Mouse (Mus musculus): Measurements from ENCODE around the gene Imp3. TPM values are rescaled to one million over a fixed set of nuclear protein-coding genes. Genes with fewer than 3 reads are reported as not detected.

Imp3 gene
- polyA plus RNA-seq, 1 experiment, result 167 TPM

GRCm38 (mm10) chr9:56956966-56957675, 19.8 kb downstream of the Imp3 start:
- 84% methylated on average over 7 of the region's 7 CpGs for WGBS
- TF ChIP-seq POLR2A (IDR thresholded peaks at IDR 0.05; ENCODE audit: low read depth, low read length) (no peak), CTCF (IDR thresholded peaks at IDR 0.05; ENCODE audit: extremely low read depth, insufficient read depth, insufficient read length, insufficient replicate concordance) (no peak)
- no peak overlapping the region for H3K4me3 ChIP-seq (ENCODE audit: extremely low read depth, insufficient read depth, insufficient read length)
- no peak for DNase-seq (ENCODE audit: low read depth in 1 of 2, low spot score in 2 of 2)
- H3K27ac ChIP-seq (ENCODE audit: insufficient read depth, low read length), result no peak overlapping the region
- H3K27me3 ChIP-seq (ENCODE audit: control insufficient read depth, insufficient read depth, low read length), result no peaks in the 10 kb centered on the region
- H3K36me3 ChIP-seq (ENCODE audit: control insufficient read depth, insufficient read depth, low read length), result peaks cover 5% of the 10 kb centered on the region; the same call in 1 of the 2 replicates
- H3K4me1 ChIP-seq (ENCODE audit: control insufficient read depth, insufficient read depth, insufficient read length), result no peaks in the 10 kb centered on the region

DNA sequence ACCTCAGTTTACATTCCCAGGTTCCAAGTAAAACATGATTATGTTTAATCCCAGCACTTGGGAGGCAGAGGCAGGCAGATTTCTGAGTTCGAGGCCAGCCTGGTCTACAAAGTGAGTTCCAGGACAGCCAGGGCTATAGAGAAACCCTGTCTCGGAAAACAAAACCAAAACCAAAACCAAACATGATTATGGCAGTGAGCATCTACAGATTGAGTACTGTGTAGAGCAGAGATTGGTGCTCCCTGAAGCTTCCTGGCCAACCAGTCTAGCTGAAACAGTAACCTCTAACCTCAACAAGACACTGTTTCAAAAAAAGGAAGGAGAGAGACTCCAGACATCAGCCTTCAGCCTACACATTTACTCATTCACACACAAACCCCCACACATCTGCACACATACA, 21.4 kb downstream of the Imp3 start:
- H3K27me3 ChIP-seq (ENCODE audit: control insufficient read depth, insufficient read depth, low read length), result no peaks in the 10 kb centered on the region
- no peak overlapping the region for H3K27ac ChIP-seq (ENCODE audit: insufficient read depth, low read length)
- TF ChIP-seq CTCF (IDR thresholded peaks at IDR 0.05; ENCODE audit: extremely low read depth, insufficient read depth, insufficient read length, insufficient replicate concordance) (no peak), POLR2A (IDR thresholded peaks at IDR 0.05; ENCODE audit: low read depth, low read length) (no peak)
- no peaks in the 10 kb centered on the region for H3K4me1 ChIP-seq (ENCODE audit: control insufficient read depth, insufficient read depth, insufficient read length)
- no peak overlapping the region for H3K4me3 ChIP-seq (ENCODE audit: extremely low read depth, insufficient read depth, insufficient read length)
- peaks cover 8% of the 10 kb centered on the region; the same call in 1 of the 2 replicates for H3K36me3 ChIP-seq (ENCODE audit: control insufficient read depth, insufficient read depth, low read length)
- 83% methylated on average over 2 of the region's 2 CpGs for whole genome bisulfite sequencing
- DNase-seq (ENCODE audit: low read depth in 1 of 2, low spot score in 2 of 2), result no peak

DNA sequence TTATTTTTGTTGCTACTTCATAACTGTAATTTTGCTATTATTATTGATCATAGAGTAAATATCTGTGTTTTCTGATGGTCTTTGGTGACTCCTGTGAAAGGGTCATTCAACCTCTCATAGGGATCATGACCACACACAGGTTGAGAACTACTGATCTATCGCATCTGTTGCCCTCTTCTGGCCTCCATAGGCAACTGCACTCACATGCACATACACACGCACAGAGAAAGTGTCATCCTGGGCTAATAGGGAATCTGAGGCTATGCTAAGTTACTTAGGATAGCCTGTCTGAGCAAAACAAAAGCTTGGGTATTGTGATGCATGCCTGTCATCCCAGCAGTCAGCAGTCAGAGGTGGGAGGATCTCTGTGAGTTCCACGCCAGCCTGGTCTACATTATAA, 24.3 kb downstream of the Imp3 start:
- WGBS, result 94% methylated on average over 3 of the region's 3 CpGs
- TF ChIP-seq CTCF (IDR thresholded peaks at IDR 0.05; ENCODE audit: extremely low read depth, insufficient read depth, insufficient read length, insufficient replicate concordance) (no peak), POLR2A (IDR thresholded peaks at IDR 0.05; ENCODE audit: low read depth, low read length) (no peak)
- Histone ChIP-seq H3K4me1 (ENCODE audit: control insufficient read depth, insufficient read depth, insufficient read length) (no peaks in the 10 kb centered on the region), H3K27me3 (ENCODE audit: control insufficient read depth, insufficient read depth, low read length) (no peaks in the 10 kb centered on the region), H3K36me3 (ENCODE audit: control insufficient read depth, insufficient read depth, low read length) (peaks cover 12% of the 10 kb centered on the region), H3K4me3 (ENCODE audit: extremely low read depth, insufficient read depth, insufficient read length) (no peak overlapping the region), H3K27ac (ENCODE audit: insufficient read depth, low read length) (no peak overlapping the region)
- DNase-seq (ENCODE audit: low read depth in 1 of 2, low spot score in 2 of 2), result no peak

DNA sequence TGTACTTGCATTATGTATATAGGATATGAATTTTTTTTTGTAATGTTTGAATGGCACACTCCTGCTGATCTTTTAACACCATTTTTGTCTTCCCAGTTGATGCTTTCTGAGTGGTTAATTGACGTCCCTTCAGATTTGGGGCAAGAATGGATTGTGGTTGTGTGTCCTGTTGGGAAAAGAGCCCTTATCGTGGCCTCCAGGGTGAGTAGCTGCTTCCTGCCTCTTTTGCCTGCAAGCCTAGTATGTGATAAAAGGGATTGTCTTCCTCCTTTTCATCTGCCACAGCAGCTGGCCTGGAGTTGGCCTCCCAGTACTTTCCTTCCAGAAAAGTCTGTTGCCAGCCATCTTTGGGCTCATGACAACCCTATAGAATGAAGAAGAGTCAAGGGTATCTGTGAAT, 32.9 kb downstream of the Imp3 start:
- Histone ChIP-seq H3K36me3 (ENCODE audit: control insufficient read depth, insufficient read depth, low read length) (no peaks in the 10 kb centered on the region; the same call in 1 of the 2 replicates), H3K4me1 (ENCODE audit: control insufficient read depth, insufficient read depth, insufficient read length) (peaks cover 2% of the 10 kb centered on the region; the same call in 1 of the 2 replicates), H3K4me3 (ENCODE audit: extremely low read depth, insufficient read depth, insufficient read length) (no peak overlapping the region), H3K27me3 (ENCODE audit: control insufficient read depth, insufficient read depth, low read length) (no peaks in the 10 kb centered on the region), H3K27ac (ENCODE audit: insufficient read depth, low read length) (no peak overlapping the region)
- 72% methylated on average over 2 of the region's 2 CpGs for WGBS
- TF ChIP-seq POLR2A (IDR thresholded peaks at IDR 0.05; ENCODE audit: low read depth, low read length) (no peak), CTCF (IDR thresholded peaks at IDR 0.05; ENCODE audit: extremely low read depth, insufficient read depth, insufficient read length, insufficient replicate concordance) (no peak)
- DNase-seq (ENCODE audit: low read depth in 1 of 2, low spot score in 2 of 2), result no peak

- TF ChIP-seq POLR2A (IDR thresholded peaks at IDR 0.05; ENCODE audit: low read depth, low read length) (no peak), CTCF (IDR thresholded peaks at IDR 0.05; ENCODE audit: extremely low read depth, insufficient read depth, insufficient read length, insufficient replicate concordance) (no peak)
- Histone ChIP-seq H3K4me1 (ENCODE audit: control insufficient read depth, insufficient read depth, insufficient read length) (peaks cover 4% of the 10 kb centered on the region; the same call in 1 of the 2 replicates), H3K27me3 (ENCODE audit: control insufficient read depth, insufficient read depth, low read length) (no peaks in the 10 kb centered on the region), H3K36me3 (ENCODE audit: control insufficient read depth, insufficient read depth, low read length) (peaks cover 4% of the 10 kb centered on the region), H3K4me3 (ENCODE audit: extremely low read depth, insufficient read depth, insufficient read length) (no peak overlapping the region), H3K27ac (ENCODE audit: insufficient read depth, low read length) (no peak overlapping the region)
- 82% methylated on average over 8 of the region's 8 CpGs for WGBS
- DNase-seq (ENCODE audit: low read depth in 1 of 2, low spot score in 2 of 2), result no peak
Observed at GRCm38 (mm10) chr9:56973960-56974524, 36.8 kb downstream of the Imp3 start.

- WGBS, result 14% methylated on average over 3 of the region's 3 CpGs
Observed at GRCm38 (mm10) chr9:56975199-56975598, 37.9 kb downstream of the Imp3 start.

DNA sequence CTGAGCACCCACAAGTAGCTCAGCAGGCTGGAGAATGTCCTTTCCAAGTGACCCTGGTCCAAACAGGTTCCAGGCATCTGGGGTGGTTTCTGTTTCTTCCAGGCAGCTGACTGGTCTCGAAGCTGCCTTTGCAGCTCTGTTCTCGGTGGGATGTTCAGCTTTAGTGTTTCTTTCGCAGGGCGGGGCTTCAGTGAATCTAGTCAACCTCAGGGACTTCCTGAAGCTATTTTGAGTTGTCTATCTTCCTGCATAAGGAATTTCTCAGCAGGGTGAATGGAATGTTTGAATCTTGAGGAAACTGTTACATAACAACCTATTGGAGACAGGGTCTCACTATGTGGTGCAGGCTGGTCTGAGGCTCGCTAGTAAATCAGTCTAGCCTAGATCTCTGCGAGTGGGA, 42.9 kb downstream of the Imp3 start:
- whole genome bisulfite sequencing, result 93% methylated on average over 6 of the region's 6 CpGs
- TF ChIP-seq CTCF (IDR thresholded peaks at IDR 0.05; ENCODE audit: extremely low read depth, insufficient read depth, insufficient read length, insufficient replicate concordance) (no peak), POLR2A (IDR thresholded peaks at IDR 0.05; ENCODE audit: low read depth, low read length) (no peak)
- H3K4me1 ChIP-seq (ENCODE audit: control insufficient read depth, insufficient read depth, insufficient read length), result peaks cover 3% of the 10 kb centered on the region; the same call in 1 of the 2 replicates
- no peaks in the 10 kb centered on the region for H3K27me3 ChIP-seq (ENCODE audit: control insufficient read depth, insufficient read depth, low read length)
- DNase-seq (ENCODE audit: low read depth in 1 of 2, low spot score in 2 of 2), result no peak
- H3K27ac ChIP-seq (ENCODE audit: insufficient read depth, low read length), result no peak overlapping the region
- H3K36me3 ChIP-seq (ENCODE audit: control insufficient read depth, insufficient read depth, low read length), result peaks cover 14% of the 10 kb centered on the region
- H3K4me3 ChIP-seq (ENCODE audit: extremely low read depth, insufficient read depth, insufficient read length), result no peak overlapping the region

More at GRCm38 (mm10) chr9:56975199-56975598, 37.9 kb downstream of the Imp3 start:
- TF ChIP-seq POLR2A (IDR thresholded peaks at IDR 0.05; ENCODE audit: low read depth, low read length) (no peak), CTCF (IDR thresholded peaks at IDR 0.05; ENCODE audit: extremely low read depth, insufficient read depth, insufficient read length, insufficient replicate concordance) (no peak)
- Histone ChIP-seq H3K27ac (ENCODE audit: insufficient read depth, low read length) (no peak overlapping the region), H3K4me3 (ENCODE audit: extremely low read depth, insufficient read depth, insufficient read length) (no peak overlapping the region), H3K4me1 (ENCODE audit: control insufficient read depth, insufficient read depth, insufficient read length) (peaks cover 4% of the 10 kb centered on the region; the same call in 1 of the 2 replicates), H3K27me3 (ENCODE audit: control insufficient read depth, insufficient read depth, low read length) (no peaks in the 10 kb centered on the region), H3K36me3 (ENCODE audit: control insufficient read depth, insufficient read depth, low read length) (peaks cover 4% of the 10 kb centered on the region)
- no peak for DNase-seq (ENCODE audit: low read depth in 1 of 2, low spot score in 2 of 2)

All from spleen, adult 2 months (tissue).